ENCODE assay signal across 13 mouse cellular contexts in the genomic region with DNA sequence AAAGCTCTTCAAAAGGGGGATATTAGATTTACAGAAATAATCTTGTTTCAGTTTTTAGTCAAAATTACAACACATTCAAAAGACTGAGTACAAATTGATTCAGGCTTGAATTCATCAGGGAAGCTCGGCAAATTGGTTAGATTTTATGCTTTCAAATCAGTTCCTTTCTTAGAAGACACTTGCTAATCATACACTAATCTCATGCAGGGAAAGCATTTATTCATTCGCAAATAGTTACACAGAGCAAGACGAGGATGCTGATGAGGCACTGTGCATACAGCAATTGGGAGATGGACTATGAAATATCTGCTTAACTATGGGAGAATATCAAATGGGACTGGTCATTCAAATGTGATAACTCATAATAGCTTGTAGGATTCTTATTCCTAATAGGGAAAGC.
"Had no signal": no experiment of that assay in that cellular context is flagged by ENCODE, and none has a peak within 500 bp of the region (broad histone marks: within the 10 kb centered on the region; RNA-seq: fewer than 3 reads in every experiment).

No protein-coding gene starts in this region.

- H3K4me2 ChIP-seq: kidney, embryonic 15.5 days; liver, embryonic 13.5 days; midbrain, embryonic 13.5 days had no signal

- H3K4me1 ChIP-seq: kidney, embryonic 15.5 days; liver, embryonic 13.5 days; midbrain, embryonic 13.5 days had no signal

- H3K27ac ChIP-seq: kidney, embryonic 15.5 days; left cerebral cortex, adult 2 months; liver, embryonic 13.5 days; macrophage; midbrain, embryonic 13.5 days; stomach, postnatal 0 days had no signal

- H3K36me3 ChIP-seq: kidney, embryonic 15.5 days; liver, embryonic 13.5 days; midbrain, embryonic 13.5 days had no signal

- H3K9ac ChIP-seq: kidney, embryonic 15.5 days; liver, embryonic 13.5 days; midbrain, embryonic 13.5 days had no signal

- H3K27me3 ChIP-seq: kidney, embryonic 15.5 days; liver, embryonic 13.5 days; midbrain, embryonic 13.5 days had no signal

- H3K4me3 ChIP-seq: kidney, embryonic 15.5 days; left cerebral cortex, adult 2 months; liver, embryonic 13.5 days; midbrain, embryonic 13.5 days had no signal

- ATAC-seq: midbrain, embryonic 13.5 days had no signal

- DNase-seq: kidney, adult 11 months; kidney, adult 8-10 months; kidney, postnatal 10 days; kidney, postnatal 36 days; layer of hippocampus, postnatal 36 days; liver, embryonic 13.5 days; lung, adult 2 months; thymus, postnatal 25 days had no signal

- H3K9me3 ChIP-seq: kidney, embryonic 15.5 days; liver, embryonic 13.5 days; midbrain, embryonic 13.5 days had no signal
